Mouse (Mus musculus) heart, embryonic 15.5 days (tissue): ENCODE data around the gene Olfr1415. TPM values are rescaled to one million over a fixed set of nuclear protein-coding genes. Genes with fewer than 3 reads are reported as not detected.

Experiments
- ATAC-seq: fragments of 200-750 bp; cut with Nextera tagmentation; replicated peaks from 2 replicates; pipeline ENCODE4 v1.8.0; 2017; ENCODE audit warnings: low read depth, moderate TSS enrichment; ENCODE audit not compliant: insufficient number of reproducible peaks, insufficient read depth, low FRiP score
- H3K27ac ChIP-seq: fragments of 300-500 bp; sonication (generic); 2 replicates; pipeline ENCODE4 v1.5.1; 2015; ENCODE audit warnings: mild to moderate bottlenecking, inconsistent platforms
- H3K27me3 ChIP-seq: fragments of 300-500 bp; sonication (generic); 2 replicates; pipeline ENCODE4 v1.6.1; 2015; ENCODE audit warnings: inconsistent platforms
- H3K36me3 ChIP-seq: fragments of 300-500 bp; sonication (generic); 2 replicates; pipeline ENCODE4 v1.6.1; 2015; ENCODE audit warnings: mild to moderate bottlenecking, inconsistent platforms
- H3K4me1 ChIP-seq: fragments of 300-500 bp; sonication (generic); replicated peaks from 2 replicates; pipeline ENCODE4 v1.6.1; 2015; ENCODE audit warnings: inconsistent platforms
- H3K4me2 ChIP-seq: fragments of 300-500 bp; sonication (generic); 2 replicates; pipeline ENCODE4 v1.6.1; 2015; ENCODE audit warnings: inconsistent platforms, mild to moderate bottlenecking, moderate library complexity
- H3K4me3 ChIP-seq: fragments of 300-500 bp; sonication (generic); 2 replicates; pipeline ENCODE4 v1.5.1; 2015; ENCODE audit warnings: mild to moderate bottlenecking, inconsistent platforms
- H3K9ac ChIP-seq: fragments of 300-500 bp; sonication (generic); 2 replicates; pipeline ENCODE4 v1.6.1; 2015; ENCODE audit warnings: mild to moderate bottlenecking, inconsistent platforms
- H3K9me3 ChIP-seq: fragments of 300-500 bp; sonication (generic); replicated peaks from 2 replicates; pipeline ENCODE4 v1.6.1; 2016; ENCODE audit warnings: inconsistent platforms
- WGBS: fragments of 180-500 bp; shearing (Covaris S2); methylation state at CpG from one replicate; pipeline ENCODE4 v1.1.7; 2015; ENCODE audit warnings: mixed read lengths; 5-methylcytosine and 5-hydroxymethylcytosine counted together
- microRNA-seq: library from miRNA; unstranded; fragments of <30 nt; microRNA quantifications from one replicate; pipeline ENCODE4, GENCODE M21; 2016
- polyA plus RNA-seq: library from polyadenylated mRNA; unstranded; fragments of >200 nt; fragmentation: Nextera tagmentation; extraction: Ambion mirVana; gene quantifications from 2 replicates; pipeline ENCODE4 v1.2.1, GENCODE M21; 2015

Gene Olfr1415
- polyA plus RNA-seq, 1 experiment from 2014 or later = not detected

DNA sequence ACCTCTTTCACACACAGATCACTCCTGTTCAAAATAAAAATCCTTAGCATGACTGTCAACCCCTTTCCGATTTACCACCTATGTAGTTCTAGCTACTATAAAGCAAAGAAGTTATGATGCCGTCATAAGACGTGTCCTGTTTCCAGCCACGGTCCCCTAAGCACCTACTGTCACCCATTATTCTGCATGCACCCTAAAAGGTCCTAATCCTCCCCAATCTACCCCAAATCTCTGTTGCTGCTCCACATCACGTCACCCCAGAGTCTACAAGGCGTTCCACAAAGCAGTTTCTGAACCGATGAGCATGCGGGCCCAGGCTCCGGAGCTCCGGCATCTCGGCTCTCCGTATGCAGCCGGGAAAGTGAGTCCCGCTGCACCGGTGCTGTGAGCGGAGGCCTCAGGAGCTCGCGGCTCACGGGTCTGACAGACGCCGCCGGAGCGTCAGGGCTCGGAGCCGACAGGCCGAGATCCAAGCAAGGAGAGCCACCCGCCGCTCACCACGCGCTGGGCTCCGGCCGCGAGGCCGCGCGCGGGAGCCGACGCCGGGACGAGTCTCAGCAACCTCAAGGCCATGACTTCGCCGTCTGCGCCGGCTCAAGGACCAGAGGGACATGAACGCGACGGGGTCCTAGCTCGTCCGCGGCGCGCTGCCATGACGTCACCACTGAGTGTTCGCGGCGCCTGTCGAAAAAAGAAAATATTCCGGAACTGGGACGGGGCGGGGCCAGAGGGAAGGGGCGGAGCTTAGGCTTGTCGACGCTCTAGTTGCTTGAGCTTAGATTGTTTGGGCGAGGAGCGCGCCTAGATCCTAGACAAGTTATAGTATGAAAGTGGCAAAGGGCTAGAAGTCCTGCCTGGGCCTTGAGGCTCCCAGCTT is 22.5 kb downstream of the Olfr1415 start, which contains the start of gene Ndufa10:
TSS of gene Ndufa10 (minus strand) at position 696 of the 877 bp plus-strand sequence.
- Histone ChIP-seq H3K4me3 (peak within 1 kb of the TSS; percentile 82), H3K27ac (peak within 1 kb of the TSS; percentile 86), H3K36me3 (peaks cover 18% of the 10 kb centered on the region), H3K4me2 (peak within 1 kb of the TSS; percentile 93), H3K9ac (peak within 1 kb of the TSS; percentile 94), H3K27me3 (peaks cover 3% of the 10 kb centered on the region; the same call in 1 of the 2 replicates), H3K4me1 (peaks cover 15% of the 10 kb centered on the region), H3K9me3 (no peaks in the 10 kb centered on the region)
- WGBS = under 1% methylated on average over 67 of the region's 67 CpGs
- ATAC-seq = peak; percentile 86

DNA sequence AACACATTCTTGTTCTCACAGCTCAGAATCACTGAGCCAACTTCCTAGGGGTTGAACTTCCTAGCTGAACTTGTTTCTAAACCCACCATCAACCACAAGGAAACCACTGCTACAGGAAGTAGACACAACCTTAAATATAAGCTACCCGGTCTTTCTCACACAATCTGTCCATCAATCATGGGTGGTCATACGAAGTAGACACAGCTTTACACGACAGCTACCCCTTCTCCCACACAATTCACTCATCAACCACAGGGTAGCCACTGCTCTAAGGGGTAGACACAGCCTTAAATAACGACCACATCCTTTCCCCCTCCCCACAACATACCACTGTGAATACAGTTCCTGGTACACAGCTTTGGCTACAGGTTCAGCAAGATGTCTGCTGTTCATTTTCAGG is 27.0 kb downstream of the Olfr1415 start:
- Histone ChIP-seq H3K36me3 (peaks cover 62% of the 10 kb centered on the region), H3K4me3 (no peak overlapping the region)
- 76% methylated on average over 4 of the region's 4 CpGs for WGBS

DNA sequence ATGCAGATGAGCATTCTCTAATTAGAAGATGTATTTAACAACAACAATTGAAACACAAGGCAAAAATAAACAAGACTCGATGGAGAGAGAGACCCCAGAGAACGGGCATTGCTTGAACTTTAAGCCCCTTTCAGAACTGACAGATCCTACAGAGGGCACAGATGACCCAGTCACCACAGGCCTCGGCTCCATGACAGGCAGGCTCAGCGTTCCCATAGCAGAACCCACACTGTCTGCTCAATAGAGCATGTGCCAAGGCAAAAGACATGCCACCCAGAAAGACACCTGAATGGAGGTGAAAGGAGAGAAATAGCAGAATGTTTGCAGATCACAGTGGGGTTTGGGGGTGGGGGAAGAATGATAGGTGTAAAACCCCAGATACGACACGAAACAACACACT is 37.5 kb downstream of the Olfr1415 start:
- Histone ChIP-seq H3K4me2 (no peak overlapping the region), H3K9ac (no peak overlapping the region), H3K27me3 (no peaks in the 10 kb centered on the region), H3K4me1 (no peaks in the 10 kb centered on the region), H3K36me3 (peaks cover 83% of the 10 kb centered on the region), H3K4me3 (no peak overlapping the region), H3K9me3 (no peaks in the 10 kb centered on the region), H3K27ac (no peak overlapping the region)
- no peak for ATAC-seq
- WGBS = 90% methylated on average over 6 of the region's 6 CpGs

More for the DNA sequence above, 27.0 kb downstream of the Olfr1415 start:
- Histone ChIP-seq H3K27me3 (no peaks in the 10 kb centered on the region), H3K9me3 (no peaks in the 10 kb centered on the region), H3K9ac (no peak overlapping the region), H3K27ac (no peak overlapping the region), H3K4me2 (no peak overlapping the region), H3K4me1 (peaks cover 10% of the 10 kb centered on the region)
- ATAC-seq = no peak

DNA sequence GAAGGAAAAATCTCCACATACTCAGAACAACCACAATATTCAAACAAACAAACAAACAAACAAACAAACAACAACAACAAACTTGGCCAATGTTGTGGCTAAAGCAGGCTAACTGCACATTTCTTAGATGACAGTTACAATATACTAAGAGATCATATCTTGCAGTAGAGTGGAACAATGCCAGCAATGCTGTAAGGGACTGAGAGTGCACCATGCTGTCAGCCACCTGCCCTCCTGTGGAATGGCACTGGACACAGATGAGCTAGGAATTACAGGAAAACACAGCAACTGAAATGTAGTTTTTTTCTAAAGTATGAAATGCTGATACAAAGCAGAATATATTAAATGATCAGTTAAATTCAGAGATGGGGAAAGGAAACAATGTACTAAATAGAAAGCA is 38.1 kb downstream of the Olfr1415 start:
- Histone ChIP-seq H3K4me2 (no peak overlapping the region), H3K4me1 (no peaks in the 10 kb centered on the region), H3K4me3 (no peak overlapping the region), H3K27me3 (no peaks in the 10 kb centered on the region), H3K9me3 (no peaks in the 10 kb centered on the region), H3K27ac (no peak overlapping the region), H3K36me3 (peaks cover 85% of the 10 kb centered on the region), H3K9ac (no peak overlapping the region)
- ATAC-seq = no peak

DNA sequence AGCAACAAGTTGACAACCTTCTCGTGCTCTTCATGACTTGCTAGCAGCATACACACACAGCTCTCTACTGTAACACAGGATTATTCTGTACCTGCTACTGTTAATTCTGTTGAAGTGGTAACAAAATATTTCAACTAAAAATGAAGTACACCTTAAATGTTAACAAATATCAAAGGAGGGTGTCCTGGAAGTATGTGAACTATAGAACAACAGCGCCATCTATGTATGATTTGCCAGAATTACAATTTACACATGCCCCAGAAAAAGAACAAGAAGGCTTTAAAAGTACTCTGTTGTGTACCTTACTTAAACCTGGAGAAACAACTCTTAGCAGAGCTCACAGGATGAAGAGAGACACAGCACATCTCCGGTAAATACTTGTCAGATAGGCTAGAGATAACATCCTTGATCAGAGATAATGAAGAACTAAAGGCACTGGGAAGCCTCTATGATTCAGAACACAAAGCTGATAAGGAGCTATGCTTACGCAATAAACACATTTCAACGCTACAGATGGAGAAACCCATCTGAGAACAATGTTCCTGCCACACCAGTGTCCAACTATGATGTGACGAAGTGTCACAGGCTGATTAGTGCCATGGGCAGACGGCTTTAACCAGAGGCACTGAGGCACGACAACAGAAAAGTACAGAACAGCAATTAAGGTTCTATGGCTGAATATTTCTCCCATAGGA is 42.0 kb downstream of the Olfr1415 start:
- Histone ChIP-seq H3K27me3 (no peaks in the 10 kb centered on the region), H3K9ac (no peak overlapping the region), H3K36me3 (peaks cover 85% of the 10 kb centered on the region), H3K27ac (no peak overlapping the region), H3K4me3 (no peak overlapping the region), H3K4me2 (no peak overlapping the region), H3K9me3 (no peaks in the 10 kb centered on the region), H3K4me1 (0 out of 2 replicates have a peak, but pooled peaks cover under 1% of the 10 kb centered on the region)
- 66% methylated on average over 8 of the region's 8 CpGs for WGBS
- ATAC-seq = no peak

DNA sequence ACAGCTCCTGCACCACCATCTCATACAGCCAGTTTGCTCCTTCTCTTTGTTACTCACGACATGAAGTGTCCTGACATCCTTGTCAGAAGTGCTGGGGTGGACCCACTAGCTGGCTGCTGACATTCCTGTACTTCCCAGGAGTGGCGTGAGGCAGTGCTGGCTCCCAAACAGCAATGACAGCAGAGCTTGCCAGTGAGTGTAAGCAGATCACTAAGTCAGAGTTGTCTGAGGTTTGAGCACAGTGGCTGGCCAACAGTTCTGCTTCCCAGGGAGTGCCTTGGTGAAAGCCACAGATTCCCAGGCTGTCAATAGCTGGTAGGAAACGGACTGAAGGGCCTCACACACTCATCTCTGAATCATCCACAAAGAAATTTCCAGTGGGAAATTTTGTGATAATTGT is 47.6 kb downstream of the Olfr1415 start:
- Histone ChIP-seq H3K27ac (peak overlapping the region; percentile 23; the same call in 1 of the 2 replicates), H3K4me1 (0 out of 2 replicates have a peak, but pooled peaks cover 5% of the 10 kb centered on the region), H3K9me3 (no peaks in the 10 kb centered on the region), H3K4me3 (no peak overlapping the region), H3K36me3 (peaks cover 74% of the 10 kb centered on the region), H3K4me2 (no peak overlapping the region), H3K9ac (no peak overlapping the region), H3K27me3 (no peaks in the 10 kb centered on the region)
- peak; percentile 67; the same call in 1 of the 2 replicates for ATAC-seq
- 56% methylated on average over 3 of the region's 3 CpGs for WGBS

DNA sequence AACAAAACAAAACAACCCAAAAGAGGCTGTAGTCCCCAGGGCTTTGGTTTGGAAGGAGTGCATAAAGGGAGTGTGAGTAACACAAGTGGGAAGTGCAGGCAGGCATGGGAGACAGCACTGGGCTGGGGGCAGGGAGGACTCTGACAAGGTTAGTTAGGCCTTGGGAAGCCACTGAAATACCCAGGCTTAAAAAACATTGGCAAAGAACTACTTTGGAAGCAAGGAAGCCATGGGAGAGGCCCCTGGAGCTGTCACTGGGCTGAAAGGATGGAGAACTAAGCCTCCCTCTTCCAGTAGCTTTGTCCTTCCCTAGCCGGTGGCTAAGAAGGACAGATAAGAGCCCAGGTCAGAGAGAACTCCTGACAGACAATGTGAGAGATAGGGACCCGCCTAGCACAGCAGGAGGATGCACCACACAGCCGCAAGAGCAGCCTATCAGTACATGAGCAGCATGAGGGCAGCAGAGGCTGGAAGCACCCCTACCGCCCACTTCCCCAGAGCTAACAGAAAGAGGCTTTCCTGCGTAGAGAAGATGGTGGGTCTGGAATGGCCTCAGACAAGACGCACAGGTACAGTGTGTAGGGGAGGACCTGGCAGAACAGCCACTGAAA is 54.3 kb downstream of the Olfr1415 start:
- Histone ChIP-seq H3K9ac (no peak overlapping the region), H3K9me3 (no peaks in the 10 kb centered on the region), H3K27me3 (no peaks in the 10 kb centered on the region), H3K4me1 (peaks cover 22% of the 10 kb centered on the region), H3K4me2 (no peak overlapping the region), H3K4me3 (no peak overlapping the region), H3K27ac (no peak overlapping the region), H3K36me3 (peaks cover 59% of the 10 kb centered on the region)
- WGBS = 57% methylated on average over 6 of the region's 6 CpGs
- ATAC-seq = no peak

DNA sequence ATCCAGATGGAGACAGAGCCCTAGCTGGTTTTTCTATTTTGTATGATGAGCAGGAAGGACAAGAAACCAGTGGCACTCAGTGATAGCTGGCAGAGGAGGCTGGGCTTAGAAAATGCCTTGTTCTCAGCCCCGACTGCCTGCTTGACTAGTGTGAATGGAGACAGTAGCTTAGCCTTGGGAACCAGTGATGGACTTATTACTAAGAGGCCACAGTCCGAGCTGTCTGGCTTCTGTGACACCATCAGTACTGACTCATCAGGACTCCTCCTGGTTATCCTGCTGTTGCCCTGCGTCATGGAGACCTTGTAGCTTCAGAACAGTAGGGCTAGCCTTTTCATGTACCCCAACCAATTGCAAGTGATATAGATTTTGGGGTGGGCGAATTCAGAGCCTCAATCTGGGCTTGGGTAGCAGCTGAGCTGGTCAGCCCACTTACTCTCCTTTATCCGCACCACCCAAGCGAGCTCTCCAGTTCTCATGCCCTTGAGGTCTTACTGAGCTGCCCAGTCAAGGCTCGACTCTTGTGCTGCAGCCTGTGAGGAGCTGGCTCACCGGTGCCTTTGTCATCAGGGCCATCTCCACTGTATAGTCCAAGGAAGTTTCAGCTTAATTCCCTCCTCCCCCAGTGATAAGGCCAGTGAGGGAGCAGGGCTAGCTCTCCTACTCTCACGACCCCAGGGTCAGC is 55.7 kb downstream of the Olfr1415 start:
- H3K9ac ChIP-seq = no peak overlapping the region
- no peak overlapping the region for H3K4me2 ChIP-seq
- H3K27me3 ChIP-seq = no peaks in the 10 kb centered on the region
- no peak overlapping the region for H3K27ac ChIP-seq
- peaks cover 51% of the 10 kb centered on the region for H3K36me3 ChIP-seq
- no peak for ATAC-seq
- H3K9me3 ChIP-seq = no peaks in the 10 kb centered on the region
- H3K4me1 ChIP-seq = peaks cover 26% of the 10 kb centered on the region
- no peak overlapping the region for H3K4me3 ChIP-seq
- WGBS = 82% methylated on average over 9 of the region's 9 CpGs

Small RNAs within 50 kb of the gene (microRNA-seq; reads per million reads assigned to microRNA genes)
- 4.0 reads per million, percentile 14 among the genes with 10 or more reads in this experiment for gene Mir6900

Other genes starting within 250 kb of the Olfr1415 start
- gene Ndufa10, start 22.2 kb downstream of the Olfr1415 start, polyA plus RNA-seq = 494 and 516 TPM in 2 replicates
- not detected in 2 replicates for gene Olfr1416, start 11.0 kb downstream of the Olfr1415 start, polyA plus RNA-seq
- gene Olfr1414, start 22.6 kb upstream of the Olfr1415 start, polyA plus RNA-seq = not detected in 2 replicates
- gene Olfr1413, start 75.2 kb upstream of the Olfr1415 start, polyA plus RNA-seq = not detected in 2 replicates
- gene Olfr1412, start 89.7 kb upstream of the Olfr1415 start, polyA plus RNA-seq = not detected in 2 replicates
- gene Olfr1411, start 98.3 kb upstream of the Olfr1415 start, polyA plus RNA-seq = not detected in 2 replicates
- not detected in 2 replicates for gene Olfr1410, start 109.7 kb upstream of the Olfr1415 start, polyA plus RNA-seq
- gene Olfr12, start 121.7 kb upstream of the Olfr1415 start, polyA plus RNA-seq = not detected in 2 replicates
- gene Cops9, start 145.9 kb upstream of the Olfr1415 start, polyA plus RNA-seq = 365 and 436 TPM in 2 replicates
- 0.19 TPM in 1 of 2 replicates, not detected in the other for gene Otos, start 152.7 kb upstream of the Olfr1415 start, polyA plus RNA-seq